Mouse (Mus musculus): ENCODE data around the gene Myl10. TPM values are rescaled to one million over a fixed set of nuclear protein-coding genes. Genes with fewer than 3 reads are reported as not detected.
A peak's percentile ranks its signal among the peaks of the same experiment; 100 is the strongest.
"Not testable (repeated sequence)": the region's sequence is repeated elsewhere in the genome, so short reads cannot be mapped to it uniquely, and the experiment has no call there.

Gene Myl10
- total RNA-seq, 2 experiments from 2014 or later = not detected

GRCm38 (mm10) chr5:136702159-136702725 is 9.3 kb downstream of the Myl10 start:
- DNase-seq (ENCODE audit: low spot score in 2 of 2) = no peak
- intact Hi-C loops (cut with DNase I) = loop anchor here (5.0 kb wide), 1 partner anchor 500 kb away; no protein-coding TSS in a partner anchor

- DNase-seq (ENCODE audit: low spot score in 2 of 2) = peak; percentile 52 to 59
- intact Hi-C loops (cut with DNase I) = loop anchor here (5.0 kb wide), 1 partner anchor 501 kb away; no protein-coding TSS in a partner anchor
These were observed 10.8 kb downstream of the Myl10 start for GRCm38 (mm10) chr5:136703751-136704150.

GRCm38 (mm10) chr5:136704151-136704550 is 11.2 kb downstream of the Myl10 start:
- intact Hi-C loops (cut with DNase I) = loop anchor here (5.0 kb wide), 1 partner anchor 502 kb away; no protein-coding TSS in a partner anchor
- no peak for DNase-seq (ENCODE audit: low spot score in 2 of 2)

- intact Hi-C loops (cut with DNase I) = loop anchor here (5.0 kb wide), 1 partner anchor 423 kb away; no protein-coding TSS in a partner anchor
- no peak for DNase-seq (ENCODE audit: low spot score in 2 of 2)
These were observed 12.6 kb downstream of the Myl10 start for GRCm38 (mm10) chr5:136705532-136705931.

GRCm38 (mm10) chr5:136706803-136707202 is 13.9 kb downstream of the Myl10 start:
- peak; percentile 52 to 70 for DNase-seq (ENCODE audit: low spot score in 2 of 2)
- intact Hi-C loops (cut with DNase I) = loop anchor here (2.0 to 5.0 kb wide), 2 partner anchors 425 to 448 kb away; no protein-coding TSS in a partner anchor

GRCm38 (mm10) chr5:136708116-136708515 is 15.2 kb downstream of the Myl10 start:
- intact Hi-C loops (cut with DNase I) = loop anchor here (5.0 kb wide), 1 partner anchor 426 kb away; no protein-coding TSS in a partner anchor
- DNase-seq (ENCODE audit: low spot score in 2 of 2) = no peak

- DNase-seq (ENCODE audit: low spot score in 2 of 2) = no peak
- intact Hi-C loops (cut with DNase I) = no loop called here
These were observed 17.8 kb downstream of the Myl10 start for GRCm38 (mm10) chr5:136710742-136711141.

GRCm38 (mm10) chr5:136714232-136714875 is 21.4 kb downstream of the Myl10 start:
- no peak for DNase-seq (ENCODE audit: low spot score in 2 of 2)
- intact Hi-C loops (cut with DNase I) = no loop called here

GRCm38 (mm10) chr5:136714879-136715278 is 21.9 kb downstream of the Myl10 start:
- DNase-seq (ENCODE audit: low spot score in 2 of 2) = no peak
- intact Hi-C loops (cut with DNase I) = no loop called here

GRCm38 (mm10) chr5:136716696-136717572 is 24.0 kb downstream of the Myl10 start:
- intact Hi-C loops (cut with DNase I) = no loop called here
- no peak for DNase-seq (ENCODE audit: low spot score in 2 of 2)

- intact Hi-C loops (cut with DNase I) = no loop called here
- DNase-seq (ENCODE audit: low spot score in 2 of 2) = no peak
These were observed 24.6 kb downstream of the Myl10 start for GRCm38 (mm10) chr5:136717573-136717854.

GRCm38 (mm10) chr5:136718656-136719055 is 25.7 kb downstream of the Myl10 start:
- intact Hi-C loops (cut with DNase I) = no loop called here
- DNase-seq (ENCODE audit: low spot score in 2 of 2) = no peak

GRCm38 (mm10) chr5:136721596-136721995 is 28.6 kb downstream of the Myl10 start:
- no peak for DNase-seq (ENCODE audit: low spot score in 2 of 2)
- intact Hi-C loops (cut with DNase I) = no loop called here

GRCm38 (mm10) chr5:136726271-136726670 is 33.3 kb downstream of the Myl10 start:
- DNase-seq (ENCODE audit: low spot score in 2 of 2); intact Hi-C loops (cut with DNase I): not testable (repeated sequence)

- DNase-seq (ENCODE audit: low spot score in 2 of 2) = no peak
- intact Hi-C loops (cut with DNase I) = no loop called here
These were observed 46.0 kb downstream of the Myl10 start for GRCm38 (mm10) chr5:136738918-136739317.

- DNase-seq (ENCODE audit: low spot score in 2 of 2) = no peak
- intact Hi-C loops (cut with DNase I) = no loop called here
These were observed 53.6 kb downstream of the Myl10 start for GRCm38 (mm10) chr5:136746596-136746995.

Data from left cerebral cortex, postnatal 36 days (tissue).